Mouse (Mus musculus) heart, postnatal 10 days (tissue): Measurements from ENCODE around the gene Npw. TPM values are rescaled to one million over a fixed set of nuclear protein-coding genes. Genes with fewer than 3 reads are reported as not detected.
"Not testable (repeated sequence)": the region's sequence is repeated elsewhere in the genome, so short reads cannot be mapped to it uniquely, and the experiment has no call there.

Experiments
- DNase-seq, 2 experiments: peaks; one replicate each; pipeline ENCODE4 v3.0.0; 2021
- intact Hi-C: fragments of 180-260 bp; cut with DNase I; formaldehyde crosslinking; loops from one replicate; pipeline ENCODE4 v1.15.1; 2025
- total RNA-seq, 2 experiments: library from RNA; stranded (reverse); gene quantifications; 2 replicates each; pipeline ENCODE4 v1.2.3; 2021

Npw gene
- total RNA-seq, 2 experiments from 2014 or later: not detected

- intact Hi-C loops: no loop called here
- no peak for DNase-seq
These were observed 16.0 kb upstream of the Npw start for GRCm38 (mm10) chr17:24674277-24674676.

DNA sequence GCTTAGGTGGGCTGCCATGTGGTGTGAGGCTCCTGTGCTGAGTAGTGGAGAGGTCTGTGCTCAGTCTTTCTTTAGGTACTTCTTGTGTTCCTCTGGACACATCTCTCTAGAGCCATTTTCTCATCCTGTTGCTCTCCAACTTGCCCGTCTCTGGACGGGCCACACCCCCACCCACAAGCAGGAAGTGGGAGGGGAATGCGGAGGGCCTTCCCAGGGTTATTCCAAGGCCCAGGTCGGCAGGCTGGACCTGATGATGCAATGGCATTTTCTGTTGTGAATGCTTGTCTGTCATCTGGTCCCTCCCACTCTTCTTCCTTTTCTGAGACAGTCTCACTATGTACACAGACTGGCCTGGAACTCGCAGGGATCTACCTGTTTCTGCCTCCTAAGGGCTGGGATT lies 13.9 kb upstream of the Npw start:
- intact Hi-C loops: no loop called here
- peak; percentile 54 to 59 for DNase-seq

- intact Hi-C loops: no loop called here
- no peak for DNase-seq
These were observed 13.1 kb upstream of the Npw start for GRCm38 (mm10) chr17:24671346-24671745.

GRCm38 (mm10) chr17:24670246-24670844 lies 12.1 kb upstream of the Npw start:
- intact Hi-C loops: no loop called here
- DNase-seq: no peak

GRCm38 (mm10) chr17:24669545-24670245 lies 11.4 kb upstream of the Npw start, which contains the start of gene Zfp598:
Zfp598 (plus strand) TSS chr17:24669687.
- intact Hi-C loops: loop anchor here (2.0 to 5.0 kb wide), 2 partner anchors 15 to 192 kb away; partner anchors contain the start of gene Mlst8
- peak; percentile 97 for DNase-seq

GRCm38 (mm10) chr17:24669214-24669544 lies 10.9 kb upstream of the Npw start:
- not testable (repeated sequence) for DNase-seq
- intact Hi-C loops: loop anchor here (2.0 to 5.0 kb wide), 2 partner anchors 14 to 192 kb away; partner anchors contain the start of gene Mlst8

- peak; percentile 69 to 70 for DNase-seq
- intact Hi-C loops: loop anchor here (5.0 kb wide), 1 partner anchor 190 kb away; the partner anchor contains the start of gene Mlst8
These were observed 9.2 kb upstream of the Npw start for GRCm38 (mm10) chr17:24667416-24667815.

- not testable (repeated sequence) for DNase-seq
- intact Hi-C loops: loop anchor here (5.0 kb wide), 1 partner anchor 190 kb away; the partner anchor contains the start of gene Mlst8
These were observed 8.8 kb upstream of the Npw start for GRCm38 (mm10) chr17:24667011-24667410.

GRCm38 (mm10) chr17:24654969-24655368 lies 3.3 kb downstream of the Npw start:
- DNase-seq: no peak
- intact Hi-C loops: loop anchor here (2.0 to 5.0 kb wide), 4 partner anchors 14 to 114 kb away; partner anchors contain the start of gene Zfp598

DNA sequence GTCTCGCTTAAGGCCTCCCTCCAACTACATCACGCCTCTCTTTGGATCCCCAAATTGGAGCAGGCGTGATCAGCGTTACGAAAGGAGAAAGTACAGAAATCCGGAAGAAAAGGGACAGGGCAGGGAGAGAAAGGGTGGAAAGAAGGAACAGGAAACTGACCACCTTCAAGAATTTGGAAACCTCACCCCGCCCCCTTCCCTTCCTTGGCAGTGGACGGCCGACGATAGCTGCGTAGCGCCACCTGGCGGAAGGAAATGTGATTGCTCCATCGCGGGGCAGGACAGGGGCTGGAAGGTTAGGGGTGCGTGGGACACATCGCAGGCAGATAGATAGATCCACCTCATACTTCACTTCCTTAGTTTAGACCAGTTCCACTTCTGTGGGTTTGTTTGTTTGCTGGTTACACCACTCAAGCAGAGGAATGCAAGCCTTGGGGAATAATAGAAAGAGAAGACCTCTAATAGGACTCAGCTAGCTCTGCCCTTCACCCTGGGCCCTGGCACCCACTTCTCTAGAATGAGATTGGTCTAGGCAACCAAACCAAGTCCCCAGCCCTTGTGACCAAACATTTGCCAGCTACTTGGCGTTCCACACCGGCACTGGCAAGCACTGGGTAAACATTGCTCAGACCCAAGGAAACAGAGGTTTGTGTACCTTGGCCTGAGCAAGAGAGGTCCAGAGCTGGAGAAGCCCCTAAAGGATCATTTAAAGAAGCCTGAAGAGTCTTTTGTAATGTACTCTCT lies 4.1 kb downstream of the Npw start:
- intact Hi-C loops: loop anchor here (2.0 to 5.0 kb wide), 4 partner anchors 15 to 113 kb away; partner anchors contain the start of gene Zfp598
- peak; percentile 79 to 88 for DNase-seq

- DNase-seq: no peak
- intact Hi-C loops: loop anchor here (2.0 to 5.0 kb wide), 3 partner anchors 19 to 55 kb away; partner anchors contain the start of genes Nthl1 and Tsc2
These were observed 6.4 kb downstream of the Npw start for GRCm38 (mm10) chr17:24651835-24652234.

DNA sequence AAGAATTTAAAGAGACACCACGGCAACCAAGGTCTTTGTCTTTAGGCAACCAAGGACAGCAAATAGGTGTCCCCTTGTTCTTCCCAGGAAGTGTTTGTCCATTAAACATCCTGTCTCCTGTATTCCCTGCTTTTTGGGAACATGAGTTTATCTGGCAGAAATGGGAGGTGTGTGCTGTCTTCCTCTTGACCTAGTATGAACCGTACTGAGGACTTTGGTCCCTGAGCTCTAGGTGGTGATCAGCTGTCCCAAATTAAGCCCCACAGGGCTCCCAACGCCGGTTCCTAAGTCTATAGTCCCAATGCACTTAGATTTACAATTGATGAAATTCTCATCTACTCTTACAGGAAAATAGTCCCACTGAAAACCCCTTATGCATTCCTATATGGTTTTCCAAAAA lies 7.5 kb downstream of the Npw start:
- intact Hi-C loops: loop anchor here (2.0 to 5.0 kb wide), 3 partner anchors 18 to 53 kb away; partner anchors contain the start of genes Nthl1 and Tsc2
- no peak for DNase-seq

DNA sequence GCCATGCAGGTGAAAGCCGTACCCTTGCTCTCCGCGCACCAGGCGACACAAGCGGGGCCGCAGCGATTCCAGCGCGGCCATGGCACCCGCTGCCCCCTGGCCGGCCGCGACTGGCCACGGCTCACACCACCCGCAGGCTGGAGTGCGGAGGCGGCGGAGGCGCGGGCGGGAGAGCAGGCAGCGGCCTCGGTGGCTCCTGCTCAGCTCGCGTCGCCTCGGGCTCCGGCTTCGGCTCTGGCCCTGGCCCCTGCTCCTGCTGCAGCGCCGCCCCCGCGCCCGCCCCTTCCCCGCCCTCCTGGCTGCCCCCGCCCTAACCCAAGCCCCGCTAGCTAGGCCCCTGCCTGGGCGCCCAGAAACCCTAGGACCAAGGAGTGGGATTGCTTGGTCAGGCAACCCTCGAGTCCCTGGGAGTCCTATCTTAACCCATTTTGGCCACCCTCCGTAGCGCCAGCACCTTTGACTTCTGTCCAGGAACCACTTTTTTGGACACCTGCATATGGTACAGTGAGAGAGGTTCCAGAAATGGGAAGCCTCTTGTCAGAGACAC lies 8.1 kb downstream of the Npw start, which contains the start of gene Slc9a3r2:
TSS of gene Slc9a3r2 (minus strand) at position 258 of the 547 bp plus-strand sequence.
- peak; percentile 62 to 71 for DNase-seq
- intact Hi-C loops: loop anchor here (2.0 to 5.0 kb wide), 3 partner anchors 17 to 53 kb away; partner anchors contain the start of genes Nthl1 and Tsc2

DNA sequence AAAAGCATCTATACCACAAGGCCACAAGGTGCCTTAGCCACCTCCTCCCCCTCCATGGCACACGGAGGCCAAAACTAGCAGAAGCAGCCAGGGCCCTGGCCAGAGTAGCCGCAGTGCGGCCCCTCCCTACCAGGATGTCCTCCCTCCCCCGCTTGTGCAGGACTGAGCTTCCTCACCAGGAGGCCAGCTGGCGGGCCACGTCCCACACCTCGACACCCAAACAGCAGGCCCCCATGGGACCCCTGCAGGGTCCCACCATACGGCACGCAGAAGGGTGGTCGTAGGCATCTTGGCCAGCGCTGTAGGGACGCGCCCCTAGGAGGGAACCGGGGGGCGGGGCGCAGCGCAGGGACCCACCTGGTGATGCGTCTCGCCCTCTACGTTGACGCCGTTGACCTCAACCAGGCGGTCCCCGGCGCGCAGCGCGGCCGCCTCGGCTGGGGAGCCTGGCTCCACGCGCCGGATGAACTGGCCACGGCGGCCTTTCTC lies 8.6 kb downstream of the Npw start:
- intact Hi-C loops: loop anchor here (2.0 to 5.0 kb wide), 3 partner anchors 17 to 52 kb away; partner anchors contain the start of genes Nthl1 and Tsc2
- DNase-seq: peak; percentile 71

DNA sequence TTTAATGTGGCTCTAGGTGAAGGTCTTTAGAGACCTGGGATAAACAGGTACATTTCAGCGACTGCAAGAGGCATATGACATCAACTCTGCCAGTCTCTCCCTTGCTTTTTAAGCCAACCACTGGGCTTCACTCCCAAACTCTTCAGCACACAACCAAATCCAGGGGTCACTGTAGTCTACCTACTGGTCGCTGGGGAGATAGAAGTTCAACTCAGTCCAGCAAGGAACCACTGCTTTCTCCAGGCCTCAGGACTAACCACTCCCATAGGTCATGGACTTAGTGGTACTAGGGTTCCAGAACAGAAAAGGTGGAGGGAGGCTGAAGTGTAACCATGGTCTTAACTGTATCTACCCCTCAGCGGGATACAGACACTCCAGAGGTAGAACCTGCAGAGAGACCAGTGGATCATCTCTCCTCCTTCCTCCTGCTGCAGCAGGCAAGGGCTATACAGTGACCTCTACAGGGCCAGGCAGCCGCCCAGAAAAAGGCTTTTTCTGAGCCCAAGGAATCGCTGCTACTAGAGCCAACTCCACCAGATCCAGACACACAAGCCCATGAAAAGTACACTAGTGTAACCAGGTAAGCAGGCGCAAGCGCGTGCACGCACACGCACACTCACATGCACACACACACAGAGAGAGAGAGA lies 9.4 kb downstream of the Npw start:
- intact Hi-C loops: no loop called here
- no peak for DNase-seq

DNA sequence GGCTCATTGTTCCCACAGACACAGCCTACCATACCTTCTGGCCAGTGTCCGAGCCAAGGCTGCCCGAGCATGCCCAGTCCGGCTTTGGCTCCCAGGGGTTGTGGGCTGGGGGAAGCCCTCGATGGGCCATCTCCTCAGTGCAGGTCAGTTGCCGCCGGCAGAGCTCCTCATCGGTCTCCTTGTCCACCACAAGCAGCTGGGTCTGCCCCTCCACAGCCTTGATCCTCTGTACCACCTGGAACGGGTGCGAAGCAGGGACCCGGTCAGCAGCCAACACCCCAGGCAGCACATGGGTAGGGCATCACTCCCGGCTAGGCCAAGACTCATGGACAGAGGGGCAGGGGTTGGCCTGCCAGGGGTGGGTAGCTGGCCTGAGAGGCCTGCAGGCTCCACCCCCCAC lies 10.8 kb downstream of the Npw start:
- DNase-seq: no peak
- intact Hi-C loops: no loop called here

DNA sequence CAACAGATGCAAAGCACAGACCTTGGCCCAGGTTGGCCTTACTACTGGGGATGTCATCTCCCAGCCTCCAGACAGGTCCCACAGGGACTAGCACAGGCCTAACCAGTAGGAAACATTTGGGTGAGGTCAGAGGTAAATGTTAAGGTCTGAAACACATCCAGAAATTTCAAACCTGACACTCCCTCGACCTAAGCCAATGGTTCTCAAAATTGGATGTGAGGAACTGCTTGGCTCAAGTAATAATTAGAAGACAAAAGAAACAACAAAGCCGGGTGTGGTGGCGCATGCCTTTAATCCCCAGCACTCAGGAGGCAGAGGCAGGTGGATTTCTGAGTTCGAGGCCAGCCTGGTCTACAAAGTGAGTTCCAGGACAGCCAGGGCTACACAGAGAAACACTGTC lies 11.9 kb downstream of the Npw start:
- intact Hi-C loops: no loop called here

DNA sequence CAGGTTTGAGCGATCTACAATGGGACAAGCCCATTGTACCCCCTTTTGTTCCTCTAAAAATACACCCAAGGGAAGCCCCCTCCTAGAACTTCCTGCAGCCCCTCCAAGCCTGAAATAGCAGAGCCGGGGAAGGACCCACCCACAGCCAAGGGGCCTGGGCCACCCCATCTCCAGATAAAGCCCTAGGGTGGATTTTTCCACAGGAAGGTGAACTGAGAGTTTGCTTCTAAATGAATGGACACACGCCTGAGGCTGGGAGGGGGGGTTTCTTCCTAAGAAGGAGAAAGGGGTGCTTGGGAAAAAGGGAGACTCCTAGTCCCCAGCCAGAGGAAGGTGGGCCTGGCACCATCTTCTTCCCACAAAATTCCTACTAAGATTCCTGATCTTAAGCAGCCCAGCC lies 12.3 kb downstream of the Npw start:
- no peak for DNase-seq
- intact Hi-C loops: no loop called here

More for the DNA sequence above, 11.9 kb downstream of the Npw start:
- no peak for DNase-seq

DNA sequence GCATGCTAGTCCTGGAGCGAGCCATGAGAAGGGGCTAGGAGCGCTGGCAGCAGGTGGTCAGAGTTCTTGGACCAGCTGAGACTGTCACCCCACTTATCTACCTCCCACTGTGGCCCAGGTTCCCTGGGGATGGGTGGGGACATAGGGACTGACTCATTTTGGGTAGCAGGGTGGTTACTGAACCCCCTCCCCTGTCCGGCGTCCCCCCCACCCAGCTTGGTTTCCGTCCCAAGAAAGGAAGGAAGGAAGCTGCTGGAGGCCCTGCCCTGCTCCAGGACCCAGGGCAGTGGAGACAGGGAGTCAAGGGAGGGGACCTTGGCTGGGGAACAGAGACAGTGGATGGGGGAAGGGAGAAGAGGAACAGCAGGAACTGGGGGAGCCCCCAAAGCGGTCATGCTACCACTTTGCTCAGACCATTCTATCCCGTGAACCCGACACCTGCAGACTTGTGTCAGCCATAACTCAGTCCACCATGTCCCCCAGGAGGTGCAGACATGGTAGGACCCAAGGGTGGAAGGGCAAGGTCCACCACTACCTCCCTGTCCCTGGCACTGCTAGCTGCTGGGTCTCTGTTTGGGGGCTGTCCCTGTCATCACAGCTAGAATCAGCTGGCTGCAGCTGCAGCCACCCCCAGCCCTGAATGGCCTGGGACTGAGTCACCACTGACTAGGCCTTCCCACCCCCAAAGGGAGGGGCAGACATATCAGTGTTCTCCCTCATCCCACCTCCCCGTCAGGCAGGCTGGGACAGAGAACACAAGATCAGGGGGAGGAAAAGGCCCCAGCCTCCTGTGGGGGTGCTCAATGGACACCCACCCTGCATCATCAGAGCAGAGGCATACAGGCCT lies 13.2 kb downstream of the Npw start:
- peak; percentile 67 to 69 for DNase-seq
- intact Hi-C loops: no loop called here
